Mouse (Mus musculus) embryonic facial prominence, embryonic 11.5 days (tissue): ENCODE results near the gene Ccdc182. TPM values are rescaled to one million over a fixed set of nuclear protein-coding genes. Genes with fewer than 3 reads are reported as not detected.
A peak's percentile ranks its signal among the peaks of the same experiment; 100 is the strongest.

Experiments used
- ATAC-seq: fragments of 200-750 bp; cut with Nextera tagmentation; replicated peaks from 2 replicates; pipeline ENCODE4 v1.8.0; 2017; ENCODE audit warnings: low read depth; ENCODE audit not compliant: insufficient number of reproducible peaks, low FRiP score, low TSS enrichment
- DNase-seq: peaks from one replicate; pipeline ENCODE4 v3.0.0-alpha.2; 2015; ENCODE audit warnings: low spot score
- H3K27ac ChIP-seq: fragments of 300-500 bp; sonication (generic); replicated peaks from 2 replicates; pipeline ENCODE4 v1.5.1; 2014; ENCODE audit warnings: mild to moderate bottlenecking, low read depth, low read length, control low read depth
- H3K27me3 ChIP-seq: fragments of 300-500 bp; sonication (generic); 2 replicates; pipeline ENCODE4 v1.6.1; 2014; ENCODE audit warnings: mild to moderate bottlenecking, low read length, moderate library complexity, mixed read lengths; ENCODE audit not compliant: control insufficient read depth, insufficient read depth
- H3K36me3 ChIP-seq: fragments of 300-500 bp; sonication (generic); replicated peaks from 2 replicates; pipeline ENCODE4 v1.6.1; 2014; ENCODE audit warnings: low read depth, mild to moderate bottlenecking, low read length, moderate library complexity, mixed read lengths; ENCODE audit not compliant: control insufficient read depth, insufficient read depth
- H3K4me1 ChIP-seq: fragments of 300-500 bp; sonication (generic); 2 replicates; pipeline ENCODE4 v1.6.1; 2014; ENCODE audit warnings: low read length, mixed read lengths; ENCODE audit not compliant: control insufficient read depth, insufficient read depth
- H3K4me2 ChIP-seq: fragments of 300-500 bp; sonication (generic); 2 replicates; pipeline ENCODE4 v1.6.1; 2014; ENCODE audit warnings: low read depth, mild to moderate bottlenecking, control low read depth, low read length, moderate library complexity
- H3K4me3 ChIP-seq: fragments of 300-500 bp; sonication (generic); 2 replicates; pipeline ENCODE4 v1.5.1; 2014; ENCODE audit warnings: low read depth, low read length, control low read depth
- H3K9ac ChIP-seq: fragments of 300-500 bp; sonication (generic); replicated peaks from 2 replicates; pipeline ENCODE4 v1.6.1; 2014; ENCODE audit warnings: mild to moderate bottlenecking, control low read depth, low read length
- H3K9me3 ChIP-seq: fragments of 300-500 bp; sonication (generic); replicated peaks from 2 replicates; pipeline ENCODE4 v1.6.1; 2016; ENCODE audit warnings: mild to moderate bottlenecking, low read length, inconsistent platforms, mixed read lengths; ENCODE audit not compliant: control insufficient read depth
- WGBS: fragments of 180-500 bp; shearing (Covaris S2); extraction: QIAGEN DNeasy Blood & Tissue Kit; methylation state at CpG from one replicate; pipeline ENCODE4 v1.1.7; 2014; 5-methylcytosine and 5-hydroxymethylcytosine counted together
- polyA plus RNA-seq: library from polyadenylated mRNA; unstranded; fragments of >200 nt; fragmentation: Nextera tagmentation; extraction: Ambion mirVana; gene quantifications from 2 replicates; pipeline ENCODE4 v1.2.1, GENCODE M21; 2014

The Ccdc182 gene
- polyA plus RNA-seq: 1.7 and 2.6 TPM in 2 replicates

- Histone ChIP-seq H3K27me3 (no peaks in the 10 kb centered on the region; the same call in 1 of the 2 replicates), H3K9me3 (no peaks in the 10 kb centered on the region), H3K4me2 (peak within 1 kb of the TSS; percentile 59), H3K4me3 (peak within 1 kb of the TSS; percentile 28; the same call in 1 of the 2 replicates), H3K27ac (no peak within 1 kb of the TSS), H3K9ac (peak within 1 kb of the TSS; percentile 51), H3K4me1 (peaks cover 6% of the 10 kb centered on the region), H3K36me3 (no peaks in the 10 kb centered on the region)
- 20% methylated on average over 20 of the region's 20 CpGs for WGBS
- DNase-seq (peak; percentile 35), ATAC-seq (no peak)
Measured at GRCm38 (mm10) chr11:88293631-88294393, at the start of gene Ccdc182. TSS of gene Ccdc182 (plus strand) at chr11:88294058.

GRCm38 (mm10) chr11:88245581-88246170 lies 48.2 kb upstream of the Ccdc182 start:
- no peak for ATAC-seq
- Histone ChIP-seq H3K4me3 (no peak overlapping the region), H3K27ac (no peak overlapping the region), H3K4me2 (no peak overlapping the region), H3K4me1 (no peaks in the 10 kb centered on the region; the same call in 1 of the 2 replicates), H3K36me3 (no peaks in the 10 kb centered on the region), H3K9ac (no peak overlapping the region), H3K27me3 (no peaks in the 10 kb centered on the region), H3K9me3 (no peaks in the 10 kb centered on the region)
- DNase-seq: no peak
- 82% methylated on average over 14 of the region's 14 CpGs for WGBS

GRCm38 (mm10) chr11:88248636-88249035 lies 45.2 kb upstream of the Ccdc182 start:
- no peaks in the 10 kb centered on the region for H3K36me3 ChIP-seq
- no peak overlapping the region for H3K4me2 ChIP-seq
- no peaks in the 10 kb centered on the region for H3K27me3 ChIP-seq
- H3K9me3 ChIP-seq: no peaks in the 10 kb centered on the region
- H3K4me3 ChIP-seq: no peak overlapping the region
- DNase-seq (no peak), ATAC-seq (no peak)
- no peak overlapping the region for H3K9ac ChIP-seq
- no peak overlapping the region for H3K27ac ChIP-seq
- H3K4me1 ChIP-seq: peaks cover 6% of the 10 kb centered on the region
- WGBS: 47% methylated on average over 5 of the region's 5 CpGs

- Histone ChIP-seq H3K9me3 (no peaks in the 10 kb centered on the region), H3K4me2 (no peak overlapping the region), H3K4me1 (peaks cover 6% of the 10 kb centered on the region), H3K36me3 (no peaks in the 10 kb centered on the region), H3K27ac (no peak overlapping the region), H3K4me3 (no peak overlapping the region), H3K27me3 (no peaks in the 10 kb centered on the region), H3K9ac (no peak overlapping the region)
- 92% methylated on average over 3 of the region's 3 CpGs for WGBS
- ATAC-seq: no peak
- no peak for DNase-seq
Measured at GRCm38 (mm10) chr11:88250568-88250967, 43.3 kb upstream of the Ccdc182 start.

- no peak overlapping the region for H3K9ac ChIP-seq
- WGBS: 77% methylated on average over 7 of the region's 7 CpGs
- no peak overlapping the region for H3K4me3 ChIP-seq
- H3K27me3 ChIP-seq: no peaks in the 10 kb centered on the region
- peaks cover 6% of the 10 kb centered on the region for H3K4me1 ChIP-seq
- no peak overlapping the region for H3K4me2 ChIP-seq
- no peak overlapping the region for H3K27ac ChIP-seq
- no peaks in the 10 kb centered on the region for H3K9me3 ChIP-seq
- H3K36me3 ChIP-seq: no peaks in the 10 kb centered on the region
- ATAC-seq (no peak), DNase-seq (no peak)
Measured at GRCm38 (mm10) chr11:88251295-88251694, 42.6 kb upstream of the Ccdc182 start.

GRCm38 (mm10) chr11:88251972-88252766 lies 41.7 kb upstream of the Ccdc182 start:
- H3K9ac ChIP-seq: peak overlapping the region; percentile 2; the same call in 1 of the 2 replicates
- 14% methylated on average over 22 of the region's 22 CpGs for WGBS
- no peak overlapping the region for H3K4me3 ChIP-seq
- no peaks in the 10 kb centered on the region for H3K9me3 ChIP-seq
- H3K27ac ChIP-seq: no peak overlapping the region
- no peak overlapping the region for H3K4me2 ChIP-seq
- peak; percentile 90 for DNase-seq
- peak; percentile 85 for ATAC-seq
- no peaks in the 10 kb centered on the region for H3K27me3 ChIP-seq
- H3K4me1 ChIP-seq: peaks cover 6% of the 10 kb centered on the region
- no peaks in the 10 kb centered on the region for H3K36me3 ChIP-seq

- no peaks in the 10 kb centered on the region for H3K27me3 ChIP-seq
- H3K4me3 ChIP-seq: no peak overlapping the region
- H3K4me2 ChIP-seq: peak overlapping the region; percentile 2
- WGBS: 17% methylated on average over 18 of the region's 18 CpGs
- H3K9ac ChIP-seq: no peak overlapping the region
- DNase-seq (no peak), ATAC-seq (peak; percentile 61; the same call in 1 of the 2 replicates)
- H3K27ac ChIP-seq: 0 out of 2 replicates have a peak overlapping the region, but pooled peaks have one; percentile 47
- peaks cover 6% of the 10 kb centered on the region for H3K4me1 ChIP-seq
- H3K36me3 ChIP-seq: no peaks in the 10 kb centered on the region
- no peaks in the 10 kb centered on the region for H3K9me3 ChIP-seq
Measured at GRCm38 (mm10) chr11:88252767-88253513, 40.9 kb upstream of the Ccdc182 start.
